Mouse (Mus musculus) olfactory bulb, adult 2 months (tissue): ENCODE measurements around the gene Cd300e.

Experiments used
- CTCF ChIP-seq: fragments of 200-500 bp; IDR thresholded peaks from 2 replicates; pipeline ENCODE4 v1.5.1; 2012; ENCODE audit warnings: low read depth, mild to moderate bottlenecking, low read length, moderate library complexity; ENCODE audit not compliant: insufficient read depth
- POLR2A ChIP-seq: fragments of 200-500 bp; IDR thresholded peaks from 2 replicates; pipeline ENCODE4 v1.6.1; 2012; ENCODE audit warnings: mild to moderate bottlenecking, low read depth, low read length, moderate library complexity; ENCODE audit not compliant: insufficient read depth

GRCm38 (mm10) chr11:115049282-115049895 is 12.6 kb downstream of the Cd300e start:
- TF ChIP-seq POLR2A, result no peak
- TF ChIP-seq CTCF, result no peak
